Mouse (Mus musculus) hindbrain, embryonic 10.5 days (tissue): Measurements from ENCODE around the gene 2310061I04Rik. TPM values are rescaled to one million over a fixed set of nuclear protein-coding genes. Genes with fewer than 3 reads are reported as not detected.

Experiments used
- DNase-seq: peaks from one replicate; pipeline ENCODE4 v3.0.0-alpha.2; 2017; ENCODE audit warnings: low spot score
- H3K27ac ChIP-seq: fragments of 300-500 bp; sonication (generic); 2 replicates; pipeline ENCODE4 v1.5.1; 2016; ENCODE audit warnings: mild to moderate bottlenecking, moderate library complexity
- H3K27me3 ChIP-seq: fragments of 300-500 bp; sonication (generic); 2 replicates; pipeline ENCODE4 v1.6.1; 2016; ENCODE audit warnings: mild to moderate bottlenecking; ENCODE audit not compliant: poor library complexity, insufficient read depth, severe bottlenecking
- H3K36me3 ChIP-seq: fragments of 300-500 bp; sonication (generic); 2 replicates; pipeline ENCODE4 v1.6.1; 2016; ENCODE audit warnings: mild to moderate bottlenecking, moderate library complexity
- H3K4me1 ChIP-seq: fragments of 300-500 bp; sonication (generic); replicated peaks from 2 replicates; pipeline ENCODE4 v1.6.1; 2016; ENCODE audit warnings: mild to moderate bottlenecking
- H3K4me3 ChIP-seq: fragments of 300-500 bp; sonication (generic); 2 replicates; pipeline ENCODE4 v1.5.1; 2016; ENCODE audit warnings: mild to moderate bottlenecking, moderate library complexity
- H3K9me3 ChIP-seq: fragments of 300-500 bp; sonication (generic); 2 replicates; pipeline ENCODE4 v1.6.1; 2016; ENCODE audit warnings: mild to moderate bottlenecking, moderate library complexity
- WGBS: fragments of 180-500 bp; shearing (Covaris S2); methylation state at CpG from one replicate; pipeline ENCODE4 v1.1.7; 2016; 5-methylcytosine and 5-hydroxymethylcytosine counted together
- polyA plus RNA-seq: library from polyadenylated mRNA; unstranded; fragments of >200 nt; fragmentation: Nextera tagmentation; extraction: Ambion mirVana; gene quantifications from 2 replicates; pipeline ENCODE4 v1.2.1, GENCODE M21; 2016

2310061I04Rik gene
- polyA plus RNA-seq, 1 experiment from 2014 or later, result 29.7 TPM

- no peaks in the 10 kb centered on the region for H3K27me3 ChIP-seq
- peaks cover 7% of the 10 kb centered on the region; the same call in 1 of the 2 replicates for H3K9me3 ChIP-seq
- H3K4me1 ChIP-seq, result peaks cover 67% of the 10 kb centered on the region
- H3K27ac ChIP-seq, result no peak overlapping the region
- no peak for DNase-seq
- H3K36me3 ChIP-seq, result peaks cover 72% of the 10 kb centered on the region
- peak overlapping the region; percentile 83 for H3K4me3 ChIP-seq
- 87% methylated on average over 8 of the region's 8 CpGs for WGBS
These were observed 26.1 kb downstream of the 2310061I04Rik start for GRCm38 (mm10) chr17:35870884-35871696.

DNA sequence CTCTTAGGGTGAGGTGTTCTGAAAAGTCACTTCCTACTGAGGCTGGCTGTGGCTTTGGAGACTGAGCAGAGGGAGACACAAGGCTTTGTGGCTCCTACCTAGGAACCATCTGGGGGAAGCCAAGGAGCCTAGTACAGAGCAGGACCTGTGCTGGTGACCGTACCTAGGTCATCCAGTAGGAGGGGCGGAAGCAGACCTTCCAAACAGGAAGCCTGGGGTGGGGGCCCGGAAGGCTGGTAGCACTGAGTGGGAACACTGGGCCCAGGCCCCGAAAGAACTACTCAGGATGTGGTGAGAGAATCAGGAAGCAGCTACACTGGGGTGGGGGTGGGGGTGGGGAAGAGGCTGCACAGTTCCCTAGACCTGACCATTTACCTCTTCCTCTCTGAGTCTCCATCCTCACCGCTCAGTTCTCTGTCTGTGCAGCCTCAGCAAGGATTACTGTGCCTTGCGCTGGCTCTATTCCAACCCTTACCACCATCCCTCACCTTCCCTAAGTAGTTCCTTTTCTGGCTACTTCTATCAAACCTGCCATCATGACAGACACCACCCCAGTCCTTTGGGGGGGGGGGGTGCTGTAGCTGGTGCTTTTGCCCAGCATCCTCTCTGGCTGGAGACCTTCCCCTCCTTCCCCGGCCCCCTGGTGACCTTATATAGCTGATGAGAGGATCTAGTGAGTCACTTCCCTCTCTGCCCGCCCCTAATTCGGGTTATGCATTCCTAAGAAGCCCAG, 26.9 kb downstream of the 2310061I04Rik start:
- H3K4me1 ChIP-seq, result peaks cover 75% of the 10 kb centered on the region
- peak overlapping the region; percentile 83 for H3K4me3 ChIP-seq
- no peak for DNase-seq
- H3K27ac ChIP-seq, result peak overlapping the region; percentile 99
- no peaks in the 10 kb centered on the region for H3K27me3 ChIP-seq
- H3K9me3 ChIP-seq, result peaks cover 7% of the 10 kb centered on the region; the same call in 1 of the 2 replicates
- H3K36me3 ChIP-seq, result peaks cover 66% of the 10 kb centered on the region
- WGBS, result 67% methylated on average over 9 of the region's 9 CpGs

GRCm38 (mm10) chr17:35869346-35870067, 27.7 kb downstream of the 2310061I04Rik start:
- Histone ChIP-seq H3K4me3 (peak overlapping the region; percentile 83), H3K36me3 (peaks cover 63% of the 10 kb centered on the region), H3K27me3 (no peaks in the 10 kb centered on the region), H3K4me1 (peaks cover 83% of the 10 kb centered on the region), H3K9me3 (peaks cover 7% of the 10 kb centered on the region; the same call in 1 of the 2 replicates), H3K27ac (peak overlapping the region; percentile 99)
- 4% methylated on average over 7 of the region's 7 CpGs for WGBS
- DNase-seq, result peak; percentile 75

DNA sequence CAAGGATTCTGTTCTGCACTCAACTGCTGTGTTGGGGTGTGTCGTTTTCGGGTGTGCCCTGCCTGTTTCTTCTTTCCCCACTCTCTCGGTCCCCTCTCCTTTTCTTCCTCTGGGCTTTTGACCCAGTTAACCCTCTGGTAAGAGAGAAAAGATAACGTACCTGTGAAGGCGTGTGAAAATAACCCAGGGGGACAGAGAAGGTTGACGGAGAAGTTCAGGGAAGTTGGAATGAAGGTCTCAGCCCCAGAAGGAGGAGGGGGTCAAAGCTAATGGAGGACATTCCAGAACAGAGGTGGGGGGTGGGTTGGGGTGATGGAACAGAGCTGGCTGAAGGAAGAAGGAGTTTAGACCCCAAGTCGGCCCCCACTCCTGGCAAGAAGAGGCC, 28.3 kb downstream of the 2310061I04Rik start:
- H3K9me3 ChIP-seq, result peaks cover 7% of the 10 kb centered on the region; the same call in 1 of the 2 replicates
- peak overlapping the region; percentile 99 for H3K27ac ChIP-seq
- H3K27me3 ChIP-seq, result 0 out of 2 replicates have a peak, but pooled peaks cover 4% of the 10 kb centered on the region
- no peak for DNase-seq
- H3K36me3 ChIP-seq, result peaks cover 63% of the 10 kb centered on the region
- peak overlapping the region; percentile 83 for H3K4me3 ChIP-seq
- WGBS, result 7% methylated on average over 7 of the region's 7 CpGs
- peaks cover 87% of the 10 kb centered on the region for H3K4me1 ChIP-seq

GRCm38 (mm10) chr17:35868165-35868820, 28.9 kb downstream of the 2310061I04Rik start:
- H3K27ac ChIP-seq, result peak overlapping the region; percentile 99
- no peak for DNase-seq
- H3K36me3 ChIP-seq, result peaks cover 63% of the 10 kb centered on the region
- WGBS, result 33% methylated on average over 17 of the region's 17 CpGs
- H3K27me3 ChIP-seq, result 0 out of 2 replicates have a peak, but pooled peaks cover 4% of the 10 kb centered on the region
- peaks cover 87% of the 10 kb centered on the region for H3K4me1 ChIP-seq
- H3K9me3 ChIP-seq, result peaks cover 7% of the 10 kb centered on the region; the same call in 1 of the 2 replicates
- H3K4me3 ChIP-seq, result peak overlapping the region; percentile 83

DNA sequence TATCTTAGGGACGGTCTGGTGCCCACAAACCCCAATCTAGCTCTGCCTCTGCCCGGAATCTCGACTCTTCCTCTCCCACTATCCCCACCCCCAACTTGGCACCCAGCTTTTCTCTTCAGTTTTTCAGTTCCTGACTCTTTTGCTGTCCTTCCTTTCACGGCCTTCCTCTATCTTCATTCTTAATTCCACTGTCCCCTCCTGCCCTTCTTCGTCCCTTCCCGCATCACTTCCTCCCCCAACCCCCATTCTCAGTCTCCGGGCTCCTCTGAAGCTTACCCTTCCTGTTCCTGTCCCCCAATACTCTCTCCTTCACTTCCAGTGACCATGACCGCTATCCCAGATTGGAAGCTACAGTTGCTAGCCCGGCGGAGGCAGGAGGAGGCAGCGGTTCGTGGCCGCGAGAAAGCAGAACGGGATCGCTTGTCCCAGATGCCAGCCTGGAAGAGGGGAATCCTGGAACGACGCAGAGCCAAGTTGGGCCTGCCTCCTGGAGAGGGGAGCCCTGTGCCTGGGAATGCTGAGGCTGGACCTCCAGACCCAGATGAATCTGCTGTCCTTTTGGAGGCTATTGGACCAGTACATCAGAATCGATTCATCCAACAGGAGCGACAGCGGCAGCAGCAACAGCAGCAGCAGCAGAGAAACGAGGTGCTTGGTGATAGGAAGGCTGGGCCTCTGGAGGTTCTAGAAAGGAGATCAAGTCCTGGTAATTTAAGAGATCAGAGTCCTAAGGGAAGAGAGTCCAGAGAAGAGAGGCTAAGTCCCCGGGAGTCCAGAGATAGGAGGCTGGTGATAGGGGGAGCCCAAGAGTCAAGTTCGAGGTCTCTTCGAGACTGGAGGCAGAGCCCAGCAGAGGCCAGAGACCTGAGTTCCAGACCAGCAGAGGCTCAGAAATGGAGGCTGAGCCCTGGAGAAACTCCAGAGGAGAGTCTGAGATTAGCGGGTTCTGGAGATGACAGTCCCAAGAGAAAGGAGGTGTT, 30.0 kb downstream of the 2310061I04Rik start:
- H3K4me3 ChIP-seq, result peak overlapping the region; percentile 83
- H3K9me3 ChIP-seq, result peaks cover 7% of the 10 kb centered on the region; the same call in 1 of the 2 replicates
- peak overlapping the region; percentile 99 for H3K27ac ChIP-seq
- H3K36me3 ChIP-seq, result peaks cover 55% of the 10 kb centered on the region
- 9% methylated on average over 26 of the region's 26 CpGs for WGBS
- H3K4me1 ChIP-seq, result peaks cover 85% of the 10 kb centered on the region
- no peak for DNase-seq
- H3K27me3 ChIP-seq, result 0 out of 2 replicates have a peak, but pooled peaks cover 4% of the 10 kb centered on the region

GRCm38 (mm10) chr17:35866281-35866831, 30.9 kb downstream of the 2310061I04Rik start:
- Histone ChIP-seq H3K27ac (peak overlapping the region; percentile 99), H3K27me3 (0 out of 2 replicates have a peak, but pooled peaks cover 4% of the 10 kb centered on the region), H3K4me1 (peaks cover 87% of the 10 kb centered on the region), H3K4me3 (peak overlapping the region; percentile 83), H3K36me3 (peaks cover 48% of the 10 kb centered on the region), H3K9me3 (peaks cover 6% of the 10 kb centered on the region; the same call in 1 of the 2 replicates)
- peak; percentile 72 for DNase-seq
- under 1% methylated on average over 38 of the region's 38 CpGs for WGBS

DNA sequence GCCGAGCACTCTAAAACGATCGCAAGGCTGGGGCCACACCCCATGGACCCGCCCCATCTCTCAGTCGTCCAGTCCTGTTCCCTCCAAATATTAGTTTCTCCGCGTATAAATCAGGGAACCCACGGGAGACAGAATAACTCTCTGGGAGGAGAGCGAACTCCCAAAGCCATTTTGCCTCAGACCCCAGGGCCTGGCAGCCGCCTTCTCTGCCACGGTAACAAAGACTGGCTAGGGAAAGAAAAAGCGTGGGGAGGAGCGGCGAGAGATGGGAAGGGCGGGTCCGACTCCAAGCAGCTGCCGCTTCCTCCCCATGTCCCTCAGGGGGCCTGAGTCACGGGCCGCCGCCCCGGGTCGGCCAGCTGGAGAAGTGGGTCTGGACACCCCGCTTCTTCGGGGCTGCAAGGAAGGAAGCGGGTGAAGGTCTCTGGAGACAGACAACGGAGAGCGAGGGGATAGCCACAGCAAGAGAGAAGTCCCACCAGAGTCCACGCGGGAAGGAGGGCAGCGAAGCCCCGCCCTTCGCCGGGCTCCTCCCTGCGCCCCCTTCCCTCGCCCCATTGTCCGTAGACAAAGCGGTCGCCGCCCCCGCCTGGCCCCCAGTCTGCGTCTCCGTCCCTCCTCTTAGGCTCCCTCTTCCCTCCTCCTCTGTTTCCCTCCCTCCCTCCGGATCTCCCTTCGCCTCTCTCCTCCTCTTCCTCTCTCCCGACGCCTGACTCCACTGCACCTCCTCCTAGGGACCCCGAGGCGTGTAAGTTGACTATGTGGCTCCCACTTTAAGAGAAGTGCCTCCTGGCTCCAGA, 31.6 kb downstream of the 2310061I04Rik start, which contains the start of gene Ppp1r18:
Gene Ppp1r18, plus strand, starts transcription at position 113 of the 800 bp plus-strand sequence.
- WGBS, result under 1% methylated on average over 46 of the region's 48 CpGs
- H3K9me3 ChIP-seq, result no peaks in the 10 kb centered on the region; the same call in 1 of the 2 replicates
- H3K4me1 ChIP-seq, result peaks cover 92% of the 10 kb centered on the region
- peak; percentile 92 for DNase-seq
- H3K27ac ChIP-seq, result peak within 1 kb of the TSS; percentile 99
- H3K27me3 ChIP-seq, result 0 out of 2 replicates have a peak, but pooled peaks cover 4% of the 10 kb centered on the region
- peak within 1 kb of the TSS; percentile 83 for H3K4me3 ChIP-seq
- peaks cover 41% of the 10 kb centered on the region for H3K36me3 ChIP-seq

- Histone ChIP-seq H3K9me3 (no peaks in the 10 kb centered on the region), H3K27me3 (0 out of 2 replicates have a peak, but pooled peaks cover 4% of the 10 kb centered on the region), H3K27ac (peak overlapping the region; percentile 99), H3K36me3 (peaks cover 34% of the 10 kb centered on the region), H3K4me1 (peaks cover 92% of the 10 kb centered on the region), H3K4me3 (peak overlapping the region; percentile 83)
- 20% methylated on average over 10 of the region's 10 CpGs for WGBS
- DNase-seq, result peak; percentile 21
These were observed 32.3 kb downstream of the 2310061I04Rik start for GRCm38 (mm10) chr17:35864832-35865353.
